Mouse (Mus musculus) lung, adult 2 months (tissue): Measurements from ENCODE around the gene Ddx5.

ENCODE experiments used
- CTCF ChIP-seq: fragments of 200-500 bp; IDR thresholded peaks from 2 replicates; pipeline ENCODE4 v1.5.1; 2011; ENCODE audit warnings: mild to moderate bottlenecking, low read length, control low read depth; ENCODE audit not compliant: insufficient read depth
- POLR2A ChIP-seq: fragments of 200-500 bp; IDR thresholded peaks from 2 replicates; pipeline ENCODE4 v1.6.1; 2011; ENCODE audit warnings: low read depth, mild to moderate bottlenecking, control low read depth, low read length, borderline replicate concordance; ENCODE audit errors: extremely low read depth

DNA sequence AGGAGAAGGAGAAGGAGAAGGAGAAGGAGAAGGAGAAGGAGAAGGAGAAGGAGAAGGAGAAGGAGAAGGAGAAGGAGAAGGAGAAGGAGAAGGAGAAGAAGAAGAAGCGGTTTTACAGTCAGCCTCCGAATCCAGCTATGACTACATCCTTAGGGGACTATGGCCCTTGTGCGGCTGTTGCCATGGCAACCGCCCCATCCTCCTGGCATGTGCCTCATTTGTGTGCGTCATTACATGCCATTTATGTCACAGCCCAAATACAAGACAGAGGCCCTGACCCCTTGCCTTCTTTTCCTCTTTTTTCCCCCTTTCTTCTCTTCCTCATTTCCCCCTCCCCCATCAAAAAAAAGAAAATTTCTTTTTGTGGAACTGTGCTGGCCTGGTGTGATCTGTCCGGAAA lies 47.8 kb downstream of the Ddx5 start:
- TF ChIP-seq CTCF (no peak), POLR2A (no peak)
